Mouse (Mus musculus) spleen, adult 2 months (tissue): Measurements from ENCODE around the gene Cars.

Experiments
- CTCF ChIP-seq: fragments of 200-500 bp; IDR thresholded peaks from 2 replicates; pipeline ENCODE4 v1.5.1; 2011; ENCODE audit warnings: mild to moderate bottlenecking, inconsistent platforms; ENCODE audit not compliant: insufficient read depth, insufficient read length, insufficient replicate concordance; ENCODE audit errors: extremely low read depth
- POLR2A ChIP-seq: fragments of 200-500 bp; IDR thresholded peaks from 2 replicates; pipeline ENCODE4 v1.6.1; 2011; ENCODE audit warnings: low read depth, low read length, inconsistent platforms

DNA sequence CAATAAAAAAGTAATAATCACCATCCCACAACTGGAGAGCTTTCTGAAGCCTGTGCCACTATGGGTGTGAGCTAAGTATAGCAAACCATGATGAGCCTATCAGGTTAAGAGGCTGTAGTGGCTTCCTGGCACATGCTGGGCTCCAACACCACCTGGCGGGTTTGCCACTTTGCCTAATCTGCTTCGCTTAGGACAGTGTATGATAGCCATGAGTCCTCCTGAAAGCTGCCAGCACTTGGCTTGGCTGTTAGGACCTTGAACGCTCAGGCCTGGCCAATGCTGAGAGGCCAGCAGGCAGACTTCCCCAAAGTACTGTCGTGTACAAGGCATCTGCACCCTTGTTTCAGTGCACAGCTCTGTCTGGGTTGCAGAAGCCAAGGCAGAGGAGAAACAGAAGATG is 11.9 kb downstream of the Cars start:
- TF ChIP-seq CTCF (no peak), POLR2A (no peak)
